Mouse (Mus musculus) v-Abl transformed pro-B cells (cell line): Measurements from ENCODE around the gene Haus8.
"Not testable (repeated sequence)": the region's sequence is repeated elsewhere in the genome, so short reads cannot be mapped to it uniquely, and the experiment has no call there.

Experiments
- in situ Hi-C, 2 experiments: fragments of 400-800 bp; cut with MboI; formaldehyde crosslinking; loops; one replicate each; pipeline ENCODE4 v1.15.1; 2025; ENCODE audit not compliant: unreplicated experiment in 2 of 2

Haus8 gene

DNA sequence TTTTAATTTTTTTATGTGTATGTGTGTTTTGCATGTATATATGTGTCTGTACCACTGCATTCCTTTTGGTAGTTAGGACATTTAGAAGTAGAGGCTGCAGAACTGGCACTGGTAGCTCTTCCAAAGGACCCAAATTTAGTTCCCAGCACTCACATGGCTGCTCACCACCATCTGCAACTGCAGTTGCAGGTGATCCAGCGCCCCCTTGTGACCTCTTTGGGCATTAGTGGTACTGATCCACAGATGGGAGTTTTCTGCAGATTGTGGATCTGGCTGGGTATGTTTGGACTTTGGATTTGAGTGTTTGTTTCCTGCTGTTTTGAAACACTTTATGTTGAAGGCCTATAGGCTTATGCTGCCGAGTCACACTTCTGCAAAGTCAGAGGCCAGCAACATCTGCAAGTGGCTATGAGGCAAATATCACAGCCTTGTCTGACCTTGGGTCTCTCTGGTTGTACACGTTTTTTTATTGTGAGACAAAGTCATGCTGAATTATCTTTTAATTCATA lies 15.8 kb upstream of the Haus8 start:
- in situ Hi-C loops = loop anchor here (5.0 kb wide), 1 partner anchor 459 kb away; no protein-coding TSS in a partner anchor

GRCm38 (mm10) chr8:71286223-71286622 lies 13.5 kb upstream of the Haus8 start:
- in situ Hi-C loops = loop anchor here (5.0 kb wide), 1 partner anchor 461 kb away; no protein-coding TSS in a partner anchor

GRCm38 (mm10) chr8:71282621-71283020 lies 9.9 kb upstream of the Haus8 start:
- in situ Hi-C loops = no loop called here

DNA sequence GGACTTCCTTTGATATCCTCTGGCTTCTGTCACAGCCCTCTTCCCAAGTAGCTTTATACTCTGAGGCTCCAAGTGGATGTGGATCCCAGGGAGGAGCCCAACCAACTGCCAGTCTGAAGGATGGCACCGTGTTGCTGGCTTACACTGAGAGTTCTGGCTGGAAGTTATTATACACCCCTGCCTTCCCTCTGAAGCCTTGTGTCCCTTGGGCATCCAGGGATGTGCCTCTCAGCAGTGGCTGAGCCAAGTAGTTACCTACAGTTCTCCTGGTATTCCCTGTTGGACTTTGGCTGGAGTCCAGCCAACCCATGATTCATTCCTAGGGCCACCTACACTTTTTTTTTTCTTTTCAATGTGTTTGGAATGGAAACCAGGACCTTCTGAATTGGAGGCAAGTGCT lies 9.0 kb upstream of the Haus8 start:
- in situ Hi-C loops = not testable (repeated sequence)

DNA sequence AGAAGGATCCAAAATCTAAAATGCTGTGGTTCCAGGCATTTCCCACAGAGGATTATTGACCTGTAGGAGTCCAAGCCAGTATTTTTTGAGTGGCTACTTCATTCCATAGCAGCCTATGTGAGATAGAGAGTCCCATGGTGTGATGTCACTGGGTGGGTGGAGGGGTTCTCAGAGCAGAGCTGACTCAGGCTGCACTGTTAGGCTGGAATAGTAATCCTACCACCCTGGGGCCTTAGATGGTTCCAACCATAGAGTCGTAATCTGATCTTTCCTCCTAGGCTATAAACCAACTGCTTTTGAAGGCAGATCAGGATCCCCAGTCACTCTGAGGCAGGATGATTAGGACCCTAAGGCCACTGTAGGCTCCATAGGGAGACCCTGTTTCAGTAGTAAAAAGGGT lies 6.7 kb upstream of the Haus8 start:
- in situ Hi-C loops = not testable (repeated sequence)

DNA sequence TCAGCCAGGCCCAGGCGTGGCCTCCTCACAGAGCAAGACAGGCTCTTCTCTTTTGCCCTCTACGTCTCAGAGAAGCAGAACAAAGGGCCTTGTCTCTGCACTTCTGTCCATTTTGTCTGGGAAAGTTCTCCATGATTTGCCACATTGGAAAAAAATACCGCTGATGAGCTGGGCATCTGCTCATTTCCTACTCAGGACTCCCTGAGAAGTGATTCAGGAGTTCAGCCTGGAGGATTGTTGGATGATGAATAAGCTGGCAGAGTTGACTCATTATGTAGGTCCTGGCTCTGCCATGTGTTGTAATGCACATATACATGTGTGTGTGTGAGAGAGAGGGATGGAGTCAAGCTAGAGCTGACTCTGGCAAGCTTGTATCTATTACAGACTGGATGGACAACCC lies 3.4 kb upstream of the Haus8 start:
- in situ Hi-C loops = no loop called here

DNA sequence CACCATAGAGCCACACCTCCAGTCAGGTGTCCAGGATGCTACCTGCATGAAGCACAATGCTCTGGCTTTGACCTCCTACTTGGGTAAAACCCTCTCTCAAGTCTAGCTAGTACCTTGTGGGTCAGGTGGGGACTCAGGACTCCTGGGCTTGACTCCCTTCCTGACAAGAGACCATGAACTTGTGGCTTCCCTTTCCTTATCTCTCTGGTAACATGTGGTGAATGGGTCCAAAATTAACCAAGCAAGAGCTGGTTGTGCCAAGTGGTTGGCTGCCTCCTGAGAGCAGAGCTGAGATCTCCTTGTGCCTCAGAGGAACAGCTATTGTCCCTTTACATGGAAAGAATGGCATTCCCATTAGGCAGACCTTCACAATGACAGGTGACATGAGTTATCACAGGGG lies 1.7 kb upstream of the Haus8 start:
- in situ Hi-C loops = no loop called here

DNA sequence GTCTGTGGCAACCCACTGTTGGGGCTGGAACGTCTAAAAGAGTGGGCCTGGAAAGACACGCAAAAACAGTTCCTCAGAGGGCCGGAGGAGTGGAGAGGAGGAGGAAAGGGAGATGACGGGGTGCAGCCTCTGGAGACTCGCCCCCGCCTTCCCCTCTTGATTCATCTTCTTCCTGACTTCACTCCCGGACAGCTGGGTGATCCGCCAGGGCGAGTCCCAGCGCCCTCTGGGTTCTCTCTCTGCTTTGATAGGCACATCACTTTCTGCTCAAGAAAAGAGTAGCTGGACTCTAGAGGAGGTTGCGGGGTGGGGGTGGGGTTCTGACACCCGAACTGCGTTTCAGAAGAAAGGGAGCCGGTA lies 397 bp upstream of the Haus8 start:
- in situ Hi-C loops = no loop called here

DNA sequence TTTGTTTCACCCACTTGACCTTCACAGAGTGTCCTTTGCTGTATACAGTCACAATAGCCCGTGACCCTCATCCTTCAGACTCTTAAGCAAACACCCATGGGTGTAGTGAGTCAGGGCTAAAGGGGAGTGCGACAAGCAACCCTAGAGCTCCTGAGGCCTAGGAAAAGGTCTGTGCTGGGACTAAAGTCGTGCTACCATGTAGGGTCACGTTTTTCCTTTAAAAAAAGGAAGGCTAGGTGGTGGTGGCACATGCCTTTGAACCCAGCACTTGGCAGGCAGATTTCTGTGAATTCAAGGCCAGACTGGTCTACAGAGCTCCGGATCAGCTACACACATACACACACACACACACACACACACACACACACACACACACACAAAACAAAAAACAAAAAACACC lies 1.1 kb downstream of the Haus8 start:
- in situ Hi-C loops = no loop called here

GRCm38 (mm10) chr8:71268286-71268685 lies 4.4 kb downstream of the Haus8 start:
- in situ Hi-C loops = not testable (repeated sequence)

GRCm38 (mm10) chr8:71267690-71268089 lies 5.0 kb downstream of the Haus8 start:
- in situ Hi-C loops = no loop called here

DNA sequence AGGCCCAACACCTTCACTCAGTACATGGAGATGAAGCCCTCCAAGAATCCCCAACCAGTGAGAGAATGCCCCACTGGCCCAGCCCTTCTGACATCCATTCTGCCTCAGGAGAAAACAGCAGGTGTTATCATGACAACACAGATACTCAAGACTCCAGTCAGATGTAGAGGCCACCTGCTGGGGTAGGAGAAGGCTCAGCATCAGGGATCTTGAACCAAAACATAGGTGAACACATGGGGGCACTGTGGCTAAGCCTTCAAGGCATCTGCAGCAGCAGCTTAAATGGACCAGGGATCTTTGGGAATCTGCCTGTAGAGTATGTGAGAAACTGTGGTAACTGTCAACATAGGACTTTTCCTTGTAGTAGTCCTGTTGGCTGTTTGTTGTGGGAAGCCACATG lies 11.5 kb downstream of the Haus8 start:
- in situ Hi-C loops = no loop called here

DNA sequence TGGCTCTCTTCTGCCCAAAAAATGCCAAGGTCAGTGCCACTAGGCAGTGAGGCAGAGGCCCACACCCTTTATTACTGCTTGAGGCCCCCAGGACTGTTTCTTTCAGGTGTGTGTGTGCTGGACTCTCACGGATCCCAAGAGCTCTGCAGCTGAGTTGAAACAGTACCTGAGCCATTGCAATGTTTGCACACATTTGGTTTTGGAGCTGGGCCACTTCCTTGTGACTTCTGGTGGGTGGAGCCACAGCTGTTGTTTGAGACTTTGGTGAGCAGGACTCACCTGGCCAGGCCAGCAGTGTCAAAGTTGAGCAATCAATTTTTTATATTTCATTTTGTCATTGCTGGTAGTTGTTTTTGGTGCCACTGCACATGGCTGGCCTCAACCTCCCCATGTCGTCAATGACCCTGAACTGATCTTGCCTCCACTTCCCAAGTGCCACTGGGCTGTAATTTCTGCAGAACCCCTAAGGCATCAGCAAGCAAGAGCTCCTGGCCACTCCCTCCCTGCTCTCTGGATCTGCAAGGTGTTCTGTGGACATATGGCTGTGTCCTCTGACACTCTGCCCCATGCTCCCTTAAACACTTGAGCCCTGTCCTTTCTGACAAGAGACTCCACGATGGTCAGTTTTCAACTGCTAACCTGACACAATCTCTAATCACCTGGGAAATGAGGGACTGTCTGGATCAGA lies 16.0 kb downstream of the Haus8 start:
- in situ Hi-C loops = no loop called here

GRCm38 (mm10) chr8:71248203-71248602 lies 24.5 kb downstream of the Haus8 start:
- in situ Hi-C loops = no loop called here

GRCm38 (mm10) chr8:71242757-71243156 lies 30.0 kb downstream of the Haus8 start:
- in situ Hi-C loops = no loop called here

DNA sequence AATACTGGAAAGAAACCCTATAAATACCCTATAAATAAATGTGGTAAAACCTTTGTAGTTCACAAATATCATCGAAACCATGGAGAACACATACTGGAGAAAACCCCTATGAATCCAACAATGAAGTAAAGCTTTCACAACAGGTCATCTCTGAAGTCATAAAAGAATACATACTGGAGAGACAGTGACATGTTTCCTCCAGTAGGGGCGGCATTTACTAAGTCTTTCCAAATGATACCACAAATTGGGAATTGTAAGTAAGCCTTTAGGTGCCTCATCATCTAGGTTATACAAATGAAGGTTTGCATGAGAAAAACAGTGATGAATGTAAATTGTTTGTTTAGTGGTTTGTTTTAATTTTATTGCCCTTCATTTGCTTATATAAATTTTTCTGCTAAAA lies 48.2 kb downstream of the Haus8 start:
- in situ Hi-C loops = loop anchor here (5.0 to 25.0 kb wide), 2 partner anchors 312 to 1992 kb away; partner anchors contain the start of gene Map1s (in 1 of the 2)

DNA sequence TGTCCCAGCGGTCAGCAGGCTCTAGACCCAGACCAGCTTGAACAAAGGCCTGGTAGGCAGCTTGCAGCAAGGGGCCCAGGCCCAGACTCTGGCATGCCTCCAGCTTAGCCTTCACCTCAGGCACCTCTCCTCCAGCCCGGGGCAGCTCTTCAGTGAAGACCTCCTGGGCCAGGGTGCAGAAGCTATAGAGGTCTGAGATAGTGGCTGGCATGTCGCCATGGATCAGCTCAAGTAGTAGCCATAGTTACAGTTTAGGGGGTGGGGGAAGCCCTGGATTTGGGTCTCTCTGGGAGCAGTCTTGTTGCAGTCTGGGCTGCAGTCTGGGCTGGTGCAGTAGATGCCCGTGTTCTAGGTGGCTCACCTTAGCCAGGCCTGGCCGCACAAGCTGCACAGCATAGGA lies 58.5 kb downstream of the Haus8 start:
- in situ Hi-C loops = loop anchor here in 1 of 2 experiments (25.0 kb wide), 1 partner anchor 302 kb away; the partner anchor contains the start of gene Map1s

DNA sequence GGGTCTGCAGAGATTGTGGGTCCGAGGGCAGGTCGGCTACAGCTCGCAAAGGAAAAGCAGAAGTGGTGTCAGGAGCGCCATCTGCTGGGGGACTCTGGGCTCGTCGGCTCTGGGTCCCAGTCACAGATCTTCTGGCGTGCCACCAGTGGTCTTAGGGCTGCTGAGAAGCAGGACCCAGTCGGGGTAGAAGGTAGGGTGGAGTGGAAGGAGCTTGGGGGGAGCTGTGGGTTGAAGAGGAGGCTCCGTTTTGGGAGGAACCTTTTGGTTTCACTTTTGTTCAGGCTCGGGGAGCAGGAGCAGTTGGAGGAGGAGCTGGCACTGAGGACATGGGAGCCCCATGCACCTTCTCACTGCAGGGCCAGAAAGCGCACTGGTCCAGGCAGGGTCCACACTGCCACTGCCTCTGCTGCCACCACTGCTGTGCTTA lies 67.2 kb downstream of the Haus8 start:
- in situ Hi-C loops = loop anchor here (10.0 to 25.0 kb wide), 2 partner anchors 293 to 311 kb away; partner anchors contain the start of genes Map1s (in 1 of the 2), Rpl18a (in 1 of the 2) and Slc5a5 (in 1 of the 2)
